Mouse (Mus musculus) myocyte (in vitro differentiated cells): ENCODE measurements around the gene Per1. TPM values are rescaled to one million over a fixed set of nuclear protein-coding genes. Genes with fewer than 3 reads are reported as not detected.
A peak's percentile ranks its signal among the peaks of the same experiment; 100 is the strongest.

ENCODE experiments used
- H3K27me3 ChIP-seq: one replicate; pipeline ENCODE4 v1.6.1; 2011; ENCODE audit not compliant: control insufficient read depth, insufficient read depth, insufficient read length
- H3K36me3 ChIP-seq: one replicate; pipeline ENCODE4 v1.6.1; 2011; ENCODE audit not compliant: control insufficient read depth, insufficient read depth
- H3K4me2 ChIP-seq: one replicate; pipeline ENCODE4 v1.6.1; 2011; ENCODE audit warnings: low read depth, control low read depth
- H3K4me3 ChIP-seq: one replicate; pipeline ENCODE4 v1.5.1; 2011; ENCODE audit warnings: mild to moderate bottlenecking, control low read depth, moderate library complexity
- H3K79me2 ChIP-seq: one replicate; pipeline ENCODE4 v1.6.1; 2011; ENCODE audit not compliant: control insufficient read depth, insufficient read depth
- H3ac ChIP-seq: one replicate; pipeline ENCODE4 v1.6.1; 2011; ENCODE audit not compliant: control insufficient read depth, insufficient read length
- CEBPB ChIP-seq: IDR thresholded peaks from 2 replicates; pipeline ENCODE4 v1.6.1; 2011; ENCODE audit warnings: mild to moderate bottlenecking, moderate library complexity; ENCODE audit not compliant: poor library complexity, insufficient read depth, severe bottlenecking
- E2F4 ChIP-seq: IDR thresholded peaks from one replicate; pipeline ENCODE4 v1.6.1; 2011; ENCODE audit warnings: mild to moderate bottlenecking, control low read depth, moderate library complexity; ENCODE audit not compliant: insufficient read depth
- MAX ChIP-seq: IDR thresholded peaks from one replicate; pipeline ENCODE4 v1.6.1; 2011; ENCODE audit warnings: low read depth, mild to moderate bottlenecking, control low read depth
- MYOD1 ChIP-seq, 3 experiments: IDR thresholded peaks; one replicate each; pipeline ENCODE4 v1.6.1; 2011; ENCODE audit warnings: control low read depth in 2 of 3, low read depth in 2 of 3, mild to moderate bottlenecking in 2 of 3, moderate library complexity in 1 of 3; ENCODE audit not compliant: insufficient read length in 2 of 3, control insufficient read depth in 1 of 3
- MYOG ChIP-seq, 3 experiments: IDR thresholded peaks; one replicate each; pipeline ENCODE4 v1.6.1; 2011; ENCODE audit warnings: control low read depth in 2 of 3, low read depth in 2 of 3, mild to moderate bottlenecking in 2 of 3; ENCODE audit not compliant: insufficient read length in 2 of 3, control insufficient read depth in 1 of 3, insufficient read depth in 1 of 3
- POLR2A ChIP-seq: IDR thresholded peaks from one replicate; pipeline ENCODE4 v1.6.1; 2011; ENCODE audit warnings: low read depth, mild to moderate bottlenecking, control low read depth, moderate library complexity; ENCODE audit not compliant: insufficient read length
- POLR2AphosphoS2 ChIP-seq: IDR thresholded peaks from one replicate; pipeline ENCODE4 v1.6.1; 2011; ENCODE audit warnings: low read depth, control low read depth; ENCODE audit not compliant: insufficient read length
- REST ChIP-seq: IDR thresholded peaks from one replicate; pipeline ENCODE4 v1.6.1; 2011; ENCODE audit warnings: mild to moderate bottlenecking, control low read depth, moderate library complexity; ENCODE audit not compliant: insufficient read depth, insufficient read length
- SRF ChIP-seq: IDR thresholded peaks from one replicate; pipeline ENCODE4 v1.6.1; 2011; ENCODE audit warnings: low read depth; ENCODE audit not compliant: control insufficient read depth, insufficient read length
- TCF12 ChIP-seq: IDR thresholded peaks from one replicate; pipeline ENCODE4 v1.6.1; 2011; ENCODE audit warnings: mild to moderate bottlenecking, control low read depth; ENCODE audit not compliant: poor library complexity, insufficient read depth, severe bottlenecking
- TCF3 ChIP-seq: IDR thresholded peaks from one replicate; pipeline ENCODE4 v1.6.1; 2011; ENCODE audit warnings: low read depth, control low read depth; ENCODE audit not compliant: insufficient read length
- USF1 ChIP-seq: IDR thresholded peaks from one replicate; pipeline ENCODE4 v1.6.1; 2011; ENCODE audit warnings: low read depth, mild to moderate bottlenecking, control low read depth, moderate library complexity
- polyA plus RNA-seq: library from polyadenylated mRNA; unstranded; fragments of >200 nt; fragmentation: generic; extraction: Trizol; gene quantifications from one replicate; pipeline ENCODE4 v1.2.1, GENCODE M21; 2012; ENCODE audit warnings: missing spikeins

The Per1 gene
- polyA plus RNA-seq, 1 experiment, result 8.9 TPM

DNA sequence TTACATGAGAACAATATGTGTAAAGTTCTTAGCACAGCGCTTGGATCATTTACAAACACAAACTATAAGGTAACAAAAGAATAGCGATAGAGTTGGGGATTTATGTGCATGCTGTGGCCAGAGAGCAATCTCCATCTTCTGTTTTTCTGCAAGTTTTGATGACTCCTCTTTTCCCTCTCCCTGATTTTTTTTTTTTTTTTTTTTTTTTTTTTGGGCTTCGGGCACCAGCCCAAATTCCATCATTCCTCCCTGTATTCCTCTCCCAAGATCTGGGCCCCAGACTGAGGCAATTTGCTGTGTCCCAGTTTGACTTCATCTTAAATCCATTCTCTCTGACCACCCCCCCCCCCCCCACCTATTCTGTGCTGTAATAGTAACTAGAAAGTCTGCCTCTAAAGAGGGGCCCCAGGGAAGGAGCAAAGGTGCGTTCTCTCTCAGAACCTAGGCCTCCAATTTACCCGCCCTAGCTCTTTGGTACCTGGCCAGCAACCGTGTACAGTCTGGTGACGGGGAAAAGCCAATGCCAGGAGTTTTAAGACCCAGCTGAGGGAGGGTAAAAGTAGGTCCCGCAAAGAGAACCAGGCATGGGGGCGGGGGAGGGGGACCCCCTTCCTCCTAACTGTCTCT is 1.5 kb downstream of the Per1 start:
- H3K4me3 ChIP-seq, result peak overlapping the region; percentile 36
- peak overlapping the region; percentile 90 for H3K4me2 ChIP-seq
- no peak overlapping the region for H3ac ChIP-seq
- H3K27me3 ChIP-seq, result no peaks in the 10 kb centered on the region
- TF ChIP-seq CEBPB, result no peak
- no peak for TF ChIP-seq POLR2A
- no peak for TF ChIP-seq TCF12
- no peak for TF ChIP-seq MYOD1 (IDR thresholded peaks at IDR 0.05; ENCODE audit: control insufficient read depth in 1 of 3, insufficient read length in 2 of 3, low read depth in 2 of 3)
- no peak for TF ChIP-seq MYOG (IDR thresholded peaks at IDR 0.05; ENCODE audit: control insufficient read depth in 1 of 3, insufficient read depth in 1 of 3, insufficient read length in 2 of 3, low read depth in 2 of 3)
- no peak for TF ChIP-seq E2F4
- TF ChIP-seq USF1, result no peak
- TF ChIP-seq MAX, result no peak
- no peak for TF ChIP-seq REST
- no peak for TF ChIP-seq TCF3
- no peak for TF ChIP-seq POLR2AphosphoS2
- no peak for TF ChIP-seq SRF
- H3K79me2 ChIP-seq, result peaks cover 10% of the 10 kb centered on the region
- peaks cover 6% of the 10 kb centered on the region for H3K36me3 ChIP-seq

DNA sequence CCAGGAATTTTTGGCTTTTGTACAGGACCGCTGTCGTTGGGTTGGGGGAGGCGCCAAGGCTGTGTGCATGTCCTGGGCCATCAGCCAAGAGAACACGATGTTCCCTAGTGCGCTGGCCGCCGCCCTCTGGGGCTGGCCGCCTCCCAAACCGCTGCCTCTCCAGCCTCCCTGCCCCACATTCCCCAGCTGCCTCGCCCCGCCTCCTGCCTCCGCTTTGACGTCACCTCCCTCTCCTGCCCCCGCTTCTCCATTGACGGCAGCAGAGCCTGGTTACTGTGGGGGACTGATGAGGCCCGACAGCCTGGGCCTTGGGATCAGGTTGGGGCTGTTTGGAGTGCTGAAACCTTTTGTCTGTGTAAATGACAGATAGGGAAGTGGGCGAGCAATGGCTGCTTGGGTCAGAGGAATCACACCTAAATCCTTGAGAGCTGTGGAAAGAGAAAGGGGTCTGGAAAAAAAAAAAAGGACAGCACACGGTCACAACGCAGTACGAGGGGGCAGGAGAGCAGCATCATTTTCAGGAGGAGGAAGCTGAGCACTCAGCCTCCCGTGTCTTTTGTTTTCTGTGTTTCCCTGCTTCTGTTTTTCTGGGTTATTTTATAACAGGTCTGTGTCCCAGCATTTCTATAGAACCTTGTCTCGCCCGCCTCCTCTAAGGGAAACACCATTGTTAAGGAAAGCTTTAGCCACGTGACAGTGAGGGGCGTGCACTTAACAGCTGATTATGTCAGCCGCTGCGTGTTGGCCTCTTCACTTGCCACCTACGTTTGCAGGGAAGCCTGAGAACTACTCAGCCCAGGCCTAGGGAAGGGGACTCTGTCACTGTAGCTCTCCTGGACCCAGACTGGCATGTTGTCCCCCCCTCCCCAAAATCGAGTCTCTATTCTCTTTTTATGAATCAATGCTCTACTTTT is 2.2 kb downstream of the Per1 start:
- H3K79me2 ChIP-seq, result peaks cover 10% of the 10 kb centered on the region
- H3ac ChIP-seq, result no peak overlapping the region
- H3K27me3 ChIP-seq, result no peaks in the 10 kb centered on the region
- TF ChIP-seq REST, result no peak
- TF ChIP-seq USF1, result peak; percentile 98
- TF ChIP-seq TCF12, result no peak
- peak; percentile 46 for TF ChIP-seq SRF
- peak in 2 of 3 experiments; percentile 87 to 95 for TF ChIP-seq MYOD1 (IDR thresholded peaks at IDR 0.05; ENCODE audit: control insufficient read depth in 1 of 3, insufficient read length in 2 of 3, low read depth in 2 of 3)
- TF ChIP-seq CEBPB, result no peak
- peak; percentile 68 for TF ChIP-seq POLR2A
- no peak for TF ChIP-seq E2F4
- TF ChIP-seq POLR2AphosphoS2, result peak; percentile 59
- peak; percentile 69 for TF ChIP-seq TCF3
- TF ChIP-seq MYOG (IDR thresholded peaks at IDR 0.05; ENCODE audit: control insufficient read depth in 1 of 3, insufficient read depth in 1 of 3, insufficient read length in 2 of 3, low read depth in 2 of 3), result peak; percentile 43 to 94 (median 82)
- TF ChIP-seq MAX, result no peak
- peaks cover 8% of the 10 kb centered on the region for H3K36me3 ChIP-seq
- H3K4me2 ChIP-seq, result peak overlapping the region; percentile 99
- peak overlapping the region; percentile 36 for H3K4me3 ChIP-seq

DNA sequence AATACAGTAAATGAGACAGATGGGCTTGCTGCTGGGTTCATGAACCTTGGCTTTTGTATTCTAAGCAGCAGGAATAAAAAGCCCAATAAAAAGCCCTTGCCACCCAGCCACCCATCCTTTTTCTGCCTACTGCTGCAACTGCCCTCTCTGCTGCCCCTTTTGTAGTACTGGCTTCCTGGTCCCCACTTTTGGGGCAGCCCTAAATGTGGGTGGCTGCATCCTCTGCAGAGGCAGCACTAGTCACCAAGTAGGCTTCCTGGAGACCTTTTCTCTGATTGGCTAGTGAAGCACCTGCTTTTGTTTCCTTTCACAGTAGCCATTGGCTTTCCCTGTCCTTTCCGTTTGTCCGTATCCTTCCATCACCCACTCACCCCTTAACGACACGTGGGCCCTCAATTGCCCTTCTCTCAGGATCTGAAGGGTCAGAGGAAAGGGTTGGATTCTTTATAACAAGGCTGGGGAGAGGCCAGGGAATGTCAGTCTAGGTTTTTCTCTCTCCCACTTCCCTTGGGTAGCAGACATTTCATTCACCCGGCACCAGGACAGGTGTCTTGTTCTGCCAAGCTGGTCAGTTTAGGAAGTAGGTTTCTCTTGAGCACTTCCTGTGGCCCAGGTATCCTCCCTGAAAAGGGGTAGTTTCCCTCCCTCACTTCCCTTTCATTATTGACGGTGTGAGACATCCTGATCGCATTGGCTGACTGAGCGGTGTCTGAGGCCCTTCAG is 3.2 kb downstream of the Per1 start:
- Histone ChIP-seq H3K4me3 (peak overlapping the region; percentile 40), H3K79me2 (peaks cover 10% of the 10 kb centered on the region), H3K27me3 (no peaks in the 10 kb centered on the region), H3K4me2 (peak overlapping the region; percentile 99), H3ac (no peak overlapping the region), H3K36me3 (peaks cover 14% of the 10 kb centered on the region)
- TF ChIP-seq MYOD1 (IDR thresholded peaks at IDR 0.05; ENCODE audit: control insufficient read depth in 1 of 3, insufficient read length in 2 of 3, low read depth in 2 of 3) (no peak), POLR2AphosphoS2 (no peak), E2F4 (no peak), POLR2A (no peak), MAX (no peak), TCF12 (no peak), USF1 (no peak)

DNA sequence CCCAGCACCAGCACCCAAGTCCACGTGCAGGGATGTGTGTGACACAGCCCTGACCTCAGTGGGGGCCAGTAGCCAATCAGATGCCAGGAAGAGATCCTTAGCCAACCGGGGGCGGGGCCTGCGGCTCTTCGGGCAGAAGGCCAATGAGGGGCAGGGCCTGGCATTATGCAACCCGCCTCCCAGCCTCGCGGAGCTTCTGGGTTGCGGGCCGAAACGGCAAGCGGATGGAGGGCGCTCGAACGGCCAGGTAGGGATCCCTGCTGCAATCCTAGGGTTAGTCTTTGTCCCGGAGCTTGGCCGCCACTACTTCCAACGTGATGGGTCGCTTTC is 3.7 kb downstream of the Per1 start:
- TF ChIP-seq POLR2A, result peak; percentile 65
- TF ChIP-seq MYOD1 (IDR thresholded peaks at IDR 0.05; ENCODE audit: control insufficient read depth in 1 of 3, insufficient read length in 2 of 3, low read depth in 2 of 3), result no peak
- TF ChIP-seq POLR2AphosphoS2, result peak; percentile 51
- peak; percentile 49 for TF ChIP-seq USF1
- TF ChIP-seq CEBPB, result peak; percentile 86
- no peak for TF ChIP-seq TCF3
- peak; percentile 88 for TF ChIP-seq MAX
- TF ChIP-seq TCF12, result no peak
- TF ChIP-seq SRF, result no peak
- peak in 1 of 3 experiments; percentile 42 for TF ChIP-seq MYOG (IDR thresholded peaks at IDR 0.05; ENCODE audit: control insufficient read depth in 1 of 3, insufficient read depth in 1 of 3, insufficient read length in 2 of 3, low read depth in 2 of 3)
- Histone ChIP-seq H3K4me2 (peak overlapping the region; percentile 99), H3K27me3 (no peaks in the 10 kb centered on the region), H3K79me2 (peaks cover 10% of the 10 kb centered on the region), H3K4me3 (peak overlapping the region; percentile 40), H3K36me3 (peaks cover 19% of the 10 kb centered on the region), H3ac (peak overlapping the region; percentile 5)
